Mouse (Mus musculus) neural tube, embryonic 14.5 days (tissue): ENCODE data around the gene Cd44. TPM values are rescaled to one million over a fixed set of nuclear protein-coding genes. Genes with fewer than 3 reads are reported as not detected.

Source experiments
- ATAC-seq: fragments of 200-750 bp; cut with Nextera tagmentation; 2 replicates; pipeline ENCODE4 v1.8.0; 2017; ENCODE audit warnings: low read depth, mild to moderate bottlenecking, moderate TSS enrichment, moderate library complexity
- H3K27ac ChIP-seq: fragments of 300-500 bp; sonication (generic); 2 replicates; pipeline ENCODE4 v1.5.1; 2014; ENCODE audit warnings: low read depth, mild to moderate bottlenecking, control low read depth, low read length, moderate library complexity, mixed read lengths
- H3K27me3 ChIP-seq: fragments of 300-500 bp; sonication (generic); 2 replicates; pipeline ENCODE4 v1.6.1; 2014; ENCODE audit warnings: low read length; ENCODE audit not compliant: control insufficient read depth, insufficient read depth
- H3K36me3 ChIP-seq: fragments of 300-500 bp; sonication (generic); 2 replicates; pipeline ENCODE4 v1.6.1; 2014; ENCODE audit warnings: low read length, mixed read lengths; ENCODE audit not compliant: control insufficient read depth, insufficient read depth
- H3K4me1 ChIP-seq: fragments of 300-500 bp; sonication (generic); 2 replicates; pipeline ENCODE4 v1.6.1; 2014; ENCODE audit warnings: low read length; ENCODE audit not compliant: control insufficient read depth, insufficient read depth
- H3K4me2 ChIP-seq: fragments of 300-500 bp; sonication (generic); 2 replicates; pipeline ENCODE4 v1.6.1; 2014; ENCODE audit warnings: mild to moderate bottlenecking, low read depth, low read length, control low read depth
- H3K4me3 ChIP-seq: fragments of 300-500 bp; sonication (generic); 2 replicates; pipeline ENCODE4 v1.5.1; 2014; ENCODE audit warnings: low read depth, low read length, control low read depth, mixed read lengths
- H3K9ac ChIP-seq: fragments of 300-500 bp; sonication (generic); replicated peaks from 2 replicates; pipeline ENCODE4 v1.6.1; 2014; ENCODE audit warnings: low read depth, mild to moderate bottlenecking, control low read depth, low read length, mixed read lengths
- H3K9me3 ChIP-seq: fragments of 300-500 bp; sonication (generic); 2 replicates; pipeline ENCODE4 v1.6.1; 2016; ENCODE audit warnings: low read length; ENCODE audit not compliant: control insufficient read depth
- WGBS: fragments of 180-500 bp; shearing (Covaris S2); extraction: QIAGEN DNeasy Blood & Tissue Kit; methylation state at CpG from one replicate; pipeline ENCODE4 v1.1.7; 2014; 5-methylcytosine and 5-hydroxymethylcytosine counted together
- polyA plus RNA-seq: library from polyadenylated mRNA; unstranded; fragments of >200 nt; fragmentation: Nextera tagmentation; extraction: Ambion mirVana; gene quantifications from 2 replicates; pipeline ENCODE4 v1.2.1, GENCODE M21; 2014

Cd44 gene
- polyA plus RNA-seq, 1 experiment from 2014 or later, result 4.5 TPM

DNA sequence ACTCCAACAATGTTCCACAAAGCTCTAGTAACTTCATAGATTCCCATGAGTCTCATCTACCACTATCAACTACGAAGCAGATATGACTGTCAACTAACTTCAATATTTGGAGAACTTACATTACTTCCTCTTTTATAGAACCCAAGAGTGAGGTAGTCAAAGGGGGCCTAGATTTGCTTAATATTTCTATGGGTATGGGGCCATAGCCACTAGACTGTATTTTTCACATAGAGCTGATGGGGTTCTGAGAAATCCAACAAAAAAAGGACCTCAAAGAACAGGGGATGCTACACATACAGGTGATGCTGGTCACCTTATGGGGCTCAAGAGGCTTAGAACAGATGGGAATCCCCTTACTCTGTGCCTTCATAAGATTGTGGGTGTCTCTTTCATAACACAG, 14.3 kb downstream of the Cd44 start:
- ATAC-seq, result no peak

DNA sequence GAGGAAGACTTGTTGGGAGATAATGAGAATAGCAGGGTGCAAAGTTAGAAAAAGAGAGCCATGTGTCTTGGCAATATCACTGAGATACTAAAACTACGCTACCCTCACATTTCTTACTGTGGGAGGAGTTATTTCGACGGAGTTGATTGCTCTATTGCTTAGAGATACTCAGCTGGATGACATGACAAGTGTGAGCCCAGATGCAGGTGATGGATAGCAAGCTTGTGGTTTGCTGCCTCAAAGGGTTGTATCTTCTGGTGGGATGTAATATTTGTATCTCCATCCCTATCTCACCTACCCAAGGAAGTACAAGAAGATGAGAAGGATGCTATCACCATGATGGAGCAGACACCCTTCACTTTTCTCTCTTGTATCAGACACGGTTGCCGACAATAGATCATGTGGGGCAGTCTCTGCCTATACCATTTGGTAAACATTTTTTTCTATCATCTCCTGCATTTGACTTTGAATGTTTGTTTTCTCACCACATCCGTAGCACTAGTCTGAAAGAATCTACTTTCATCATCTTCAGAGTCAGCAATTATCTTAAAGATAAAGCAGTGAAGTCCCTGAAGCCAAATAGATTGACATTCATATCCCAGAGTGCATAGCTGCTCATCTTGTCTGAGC, 15.0 kb downstream of the Cd44 start:
- no peak for ATAC-seq
- Histone ChIP-seq H3K27me3 (no peaks in the 10 kb centered on the region), H3K36me3 (no peaks in the 10 kb centered on the region), H3K4me1 (no peaks in the 10 kb centered on the region), H3K9ac (no peak overlapping the region), H3K4me2 (no peak overlapping the region), H3K9me3 (no peaks in the 10 kb centered on the region), H3K27ac (no peak overlapping the region), H3K4me3 (no peak overlapping the region)
- WGBS, result 91% methylated on average over 6 of the region's 6 CpGs

More for the DNA sequence above, 14.3 kb downstream of the Cd44 start:
- Histone ChIP-seq H3K4me1 (no peaks in the 10 kb centered on the region), H3K27me3 (no peaks in the 10 kb centered on the region), H3K4me2 (no peak overlapping the region), H3K36me3 (no peaks in the 10 kb centered on the region), H3K9ac (no peak overlapping the region), H3K9me3 (no peaks in the 10 kb centered on the region), H3K4me3 (no peak overlapping the region), H3K27ac (no peak overlapping the region)
- WGBS, result 91% methylated on average over 1 of the region's 1 CpGs

DNA sequence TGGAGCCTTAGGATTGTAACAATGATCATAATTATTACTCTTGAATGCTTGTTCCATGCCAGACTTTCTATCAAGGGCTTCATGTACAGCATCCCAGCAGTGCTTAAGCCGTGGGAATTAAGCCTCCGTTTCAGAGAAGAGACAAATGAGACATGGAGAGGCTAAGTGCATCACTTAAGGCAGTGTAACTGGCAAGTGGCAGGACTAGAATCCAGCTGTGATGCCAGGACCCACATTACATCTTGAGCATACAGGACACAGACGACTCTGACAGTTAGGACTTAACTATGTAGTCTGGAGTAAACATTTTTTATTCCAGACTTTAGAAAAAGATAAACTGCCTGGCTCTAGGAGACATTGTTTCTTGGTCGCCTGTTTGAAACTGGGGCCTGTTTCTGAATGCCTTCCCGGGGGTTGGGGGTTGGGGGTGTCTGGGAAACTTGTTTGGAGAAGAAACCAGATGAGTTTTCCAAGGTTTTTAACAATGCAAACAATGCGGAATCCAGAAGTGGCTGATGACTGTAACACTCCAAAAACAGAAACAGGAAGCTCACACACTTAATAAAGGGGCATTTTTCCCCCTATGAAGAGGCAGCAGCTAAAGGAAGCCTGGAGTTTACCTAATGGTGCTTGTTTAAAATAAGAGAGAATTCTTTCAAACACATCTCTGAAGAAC, 18.7 kb downstream of the Cd44 start:
- ATAC-seq, result no peak
- no peak overlapping the region for H3K4me2 ChIP-seq
- no peaks in the 10 kb centered on the region for H3K27me3 ChIP-seq
- no peak overlapping the region for H3K4me3 ChIP-seq
- H3K4me1 ChIP-seq, result no peaks in the 10 kb centered on the region
- 53% methylated on average over 6 of the region's 6 CpGs for WGBS
- no peaks in the 10 kb centered on the region for H3K36me3 ChIP-seq
- H3K9me3 ChIP-seq, result no peaks in the 10 kb centered on the region
- no peak overlapping the region for H3K27ac ChIP-seq
- H3K9ac ChIP-seq, result no peak overlapping the region

DNA sequence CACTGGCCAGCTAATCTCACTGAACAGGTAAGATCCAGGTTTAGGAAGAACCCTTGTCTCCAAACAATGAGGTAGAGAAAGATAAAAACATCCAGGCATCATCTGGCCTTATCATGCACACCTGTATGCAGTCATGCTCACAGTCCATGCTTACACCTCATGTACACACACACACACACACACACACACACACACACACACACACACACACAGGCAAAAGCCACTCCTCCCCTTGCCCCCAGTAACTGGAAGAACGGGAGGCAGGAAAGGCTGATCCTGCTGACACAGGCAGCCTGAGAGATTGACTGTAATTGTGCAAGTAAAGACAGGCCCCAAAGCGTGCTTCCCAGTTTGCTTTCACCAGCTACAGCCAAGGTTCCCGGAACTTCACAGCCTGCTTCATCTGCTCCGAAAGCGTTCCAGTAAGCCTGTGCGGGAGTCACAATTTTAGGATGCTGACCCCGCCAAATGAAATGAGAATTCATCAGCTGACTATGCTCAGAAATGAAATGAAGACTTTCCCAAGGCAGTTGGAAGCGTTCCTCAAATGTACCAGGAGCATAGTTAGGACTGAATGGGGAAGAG, 19.4 kb downstream of the Cd44 start:
- ATAC-seq, result no peak
- H3K27ac ChIP-seq, result no peak overlapping the region
- H3K9ac ChIP-seq, result no peak overlapping the region
- no peaks in the 10 kb centered on the region for H3K4me1 ChIP-seq
- 71% methylated on average over 8 of the region's 8 CpGs for WGBS
- H3K4me2 ChIP-seq, result no peak overlapping the region
- no peaks in the 10 kb centered on the region for H3K9me3 ChIP-seq
- H3K4me3 ChIP-seq, result no peak overlapping the region
- no peaks in the 10 kb centered on the region for H3K27me3 ChIP-seq
- no peaks in the 10 kb centered on the region for H3K36me3 ChIP-seq

DNA sequence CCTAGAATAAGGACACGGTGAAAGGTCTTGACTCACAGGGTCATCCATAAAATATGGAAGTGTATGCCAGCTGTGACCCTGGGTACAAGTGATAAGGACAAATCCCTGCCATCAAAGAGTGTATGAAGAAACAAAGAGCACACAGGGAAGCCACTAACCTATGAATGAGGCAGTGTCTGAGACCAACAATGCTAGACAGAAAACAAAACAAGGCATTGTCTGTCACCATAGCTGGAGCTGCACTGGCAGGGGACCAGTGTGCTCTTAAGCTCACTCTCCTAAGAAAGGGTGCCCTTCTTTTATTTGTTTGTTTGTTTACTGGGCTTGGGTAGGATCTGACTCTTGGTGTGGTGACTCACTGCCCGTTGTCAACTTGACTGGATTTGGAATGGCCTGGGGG, 23.0 kb downstream of the Cd44 start:
- Histone ChIP-seq H3K9ac (no peak overlapping the region), H3K9me3 (no peaks in the 10 kb centered on the region), H3K4me1 (no peaks in the 10 kb centered on the region), H3K4me3 (no peak overlapping the region), H3K36me3 (no peaks in the 10 kb centered on the region), H3K27ac (no peak overlapping the region), H3K4me2 (no peak overlapping the region), H3K27me3 (no peaks in the 10 kb centered on the region)
- no peak for ATAC-seq
- WGBS, result 57% methylated on average over 2 of the region's 2 CpGs

DNA sequence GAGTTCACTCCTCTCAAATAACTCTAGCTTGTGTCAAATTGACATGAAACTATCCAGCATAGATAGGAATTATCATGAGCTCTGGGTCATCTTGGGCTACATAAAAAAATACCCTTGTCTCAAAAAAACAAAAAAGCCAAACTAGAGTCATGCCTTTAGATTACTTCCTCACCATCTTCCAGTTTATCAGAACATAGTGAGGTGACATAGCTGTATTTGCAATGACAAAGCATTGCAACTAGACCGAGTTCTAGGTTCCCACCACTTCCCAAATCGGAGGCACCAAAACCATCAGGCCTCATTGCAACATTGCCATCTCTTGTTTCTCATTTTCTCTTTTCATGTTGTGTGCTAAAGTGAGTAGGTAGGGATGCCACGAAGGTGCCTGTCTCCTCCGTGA, 24.0 kb downstream of the Cd44 start:
- Histone ChIP-seq H3K36me3 (no peaks in the 10 kb centered on the region), H3K9ac (no peak overlapping the region), H3K4me1 (no peaks in the 10 kb centered on the region), H3K4me2 (no peak overlapping the region), H3K27me3 (no peaks in the 10 kb centered on the region), H3K9me3 (no peaks in the 10 kb centered on the region), H3K4me3 (no peak overlapping the region), H3K27ac (no peak overlapping the region)
- 96% methylated on average over 4 of the region's 4 CpGs for WGBS
- no peak for ATAC-seq

DNA sequence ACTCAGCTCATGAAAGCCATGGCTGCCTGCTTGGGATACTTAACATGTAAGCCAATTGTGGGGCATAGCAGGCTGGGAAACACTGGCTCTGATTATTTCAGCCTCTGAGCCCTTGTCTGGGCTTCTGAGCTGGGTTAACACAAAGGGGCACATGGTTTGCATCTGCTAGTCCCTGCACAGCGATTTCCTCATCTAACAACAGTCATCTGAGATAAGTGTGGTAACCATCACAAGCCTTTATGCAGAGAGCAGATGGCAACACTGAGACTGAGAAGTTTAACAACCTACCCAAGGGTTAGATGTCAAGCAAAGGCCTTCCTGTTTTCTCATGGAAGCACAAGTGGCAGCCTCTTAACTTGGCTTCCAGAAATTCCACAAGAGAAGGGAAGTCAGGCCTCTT, 25.3 kb downstream of the Cd44 start:
- Histone ChIP-seq H3K4me3 (no peak overlapping the region), H3K9me3 (no peaks in the 10 kb centered on the region), H3K9ac (no peak overlapping the region), H3K27me3 (no peaks in the 10 kb centered on the region), H3K27ac (no peak overlapping the region), H3K36me3 (no peaks in the 10 kb centered on the region), H3K4me2 (no peak overlapping the region), H3K4me1 (no peaks in the 10 kb centered on the region)
- WGBS, result 75% methylated on average over 1 of the region's 1 CpGs
- ATAC-seq, result no peak

DNA sequence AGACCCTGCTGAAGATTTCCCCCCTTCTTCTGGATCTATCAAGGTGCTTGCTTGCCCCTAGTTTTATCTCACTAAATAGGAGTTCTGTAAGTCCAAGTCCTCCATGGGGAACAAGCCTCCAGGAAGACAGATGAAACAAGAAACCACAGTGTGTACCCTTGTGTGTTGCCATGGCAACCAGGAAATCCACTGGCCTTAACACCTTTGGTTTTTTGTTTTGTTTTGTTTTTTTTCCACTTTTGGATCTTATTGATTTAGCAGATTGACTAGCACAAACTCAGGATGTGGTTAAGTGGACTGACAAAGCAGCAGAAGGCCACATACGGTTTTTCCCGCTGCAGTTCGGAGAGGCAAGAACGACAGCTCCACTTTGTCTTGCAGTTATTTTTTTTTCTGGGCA, 27.6 kb downstream of the Cd44 start:
- ATAC-seq, result no peak
- no peaks in the 10 kb centered on the region for H3K27me3 ChIP-seq
- no peaks in the 10 kb centered on the region for H3K9me3 ChIP-seq
- no peak overlapping the region for H3K4me2 ChIP-seq
- no peaks in the 10 kb centered on the region for H3K36me3 ChIP-seq
- no peak overlapping the region for H3K9ac ChIP-seq
- no peak overlapping the region for H3K27ac ChIP-seq
- no peak overlapping the region for H3K4me3 ChIP-seq
- 66% methylated on average over 4 of the region's 4 CpGs for WGBS
- no peaks in the 10 kb centered on the region for H3K4me1 ChIP-seq

DNA sequence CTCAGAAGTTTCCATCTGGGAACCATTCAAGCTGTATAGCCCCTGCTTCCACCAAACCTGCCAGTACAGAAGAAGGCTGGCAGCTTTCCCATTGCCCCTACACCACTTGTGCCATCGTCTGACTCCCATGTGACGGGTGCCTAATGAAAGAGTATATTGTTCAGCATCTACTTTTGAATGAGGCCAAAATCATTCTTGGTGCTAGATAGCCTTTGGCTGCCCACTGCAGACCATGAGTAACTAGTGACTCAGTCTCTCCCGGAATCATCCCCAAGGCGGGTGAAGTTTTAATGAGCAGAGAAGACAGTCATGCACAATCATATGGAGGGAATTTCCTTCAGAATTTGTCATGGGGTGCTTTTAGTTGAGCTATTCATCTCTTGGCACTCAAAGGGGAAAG, 28.3 kb downstream of the Cd44 start:
- H3K4me3 ChIP-seq, result no peak overlapping the region
- H3K9me3 ChIP-seq, result no peaks in the 10 kb centered on the region
- WGBS, result 88% methylated on average over 4 of the region's 4 CpGs
- H3K4me1 ChIP-seq, result no peaks in the 10 kb centered on the region
- H3K27me3 ChIP-seq, result no peaks in the 10 kb centered on the region
- no peaks in the 10 kb centered on the region for H3K36me3 ChIP-seq
- H3K4me2 ChIP-seq, result no peak overlapping the region
- no peak for ATAC-seq
- H3K27ac ChIP-seq, result no peak overlapping the region
- H3K9ac ChIP-seq, result no peak overlapping the region
